Mouse (Mus musculus) liver, embryonic 13.5 days (tissue): ENCODE measurements around the gene Arf4. TPM values are rescaled to one million over a fixed set of nuclear protein-coding genes. Genes with fewer than 3 reads are reported as not detected.

ENCODE experiments used
- ATAC-seq: fragments of 200-750 bp; cut with Nextera tagmentation; 2 replicates; pipeline ENCODE4 v1.8.0; 2017; ENCODE audit warnings: low read depth, mild to moderate bottlenecking, moderate number of reproducible peaks, moderate library complexity
- DNase-seq: peaks from one replicate; pipeline ENCODE4 v3.0.0; 2022
- H3K27ac ChIP-seq: fragments of 300-500 bp; sonication (generic); 2 replicates; pipeline ENCODE4 v1.5.1; 2015; ENCODE audit warnings: moderate library complexity, mild to moderate bottlenecking, inconsistent platforms
- H3K27me3 ChIP-seq: fragments of 300-500 bp; sonication (generic); 2 replicates; pipeline ENCODE4 v1.6.1; 2015; ENCODE audit warnings: mild to moderate bottlenecking, inconsistent platforms
- H3K36me3 ChIP-seq: fragments of 300-500 bp; sonication (generic); 2 replicates; pipeline ENCODE4 v1.6.1; 2015; ENCODE audit warnings: mild to moderate bottlenecking, inconsistent platforms
- H3K4me1 ChIP-seq: fragments of 300-500 bp; sonication (generic); replicated peaks from 2 replicates; pipeline ENCODE4 v1.6.1; 2015; ENCODE audit warnings: inconsistent platforms
- H3K4me2 ChIP-seq: fragments of 300-500 bp; sonication (generic); 2 replicates; pipeline ENCODE4 v1.6.1; 2015; ENCODE audit warnings: inconsistent platforms, mild to moderate bottlenecking, moderate library complexity
- H3K4me3 ChIP-seq: fragments of 300-500 bp; sonication (generic); replicated peaks from 2 replicates; pipeline ENCODE4 v1.5.1; 2015; ENCODE audit warnings: mild to moderate bottlenecking, inconsistent platforms
- H3K9ac ChIP-seq: fragments of 300-500 bp; sonication (generic); 2 replicates; pipeline ENCODE4 v1.6.1; 2015; ENCODE audit warnings: mild to moderate bottlenecking, inconsistent platforms
- H3K9me3 ChIP-seq: fragments of 300-500 bp; sonication (generic); replicated peaks from 2 replicates; pipeline ENCODE4 v1.6.1; 2016; ENCODE audit warnings: inconsistent platforms
- WGBS: fragments of 180-500 bp; shearing (Covaris S2); methylation state at CpG from one replicate; pipeline ENCODE4 v1.1.7; 2015; ENCODE audit not compliant: insufficient replicate concordance; 5-methylcytosine and 5-hydroxymethylcytosine counted together
- polyA plus RNA-seq: library from polyadenylated mRNA; unstranded; fragments of >200 nt; fragmentation: Nextera tagmentation; extraction: Ambion mirVana; gene quantifications from 2 replicates; pipeline ENCODE4 v1.2.1, GENCODE M21; 2015

The Arf4 gene
- polyA plus RNA-seq, 1 experiment from 2014 or later = 160 TPM

- Histone ChIP-seq H3K9me3 (no peaks in the 10 kb centered on the region), H3K4me3 (peak overlapping the region; percentile 93), H3K27me3 (no peaks in the 10 kb centered on the region), H3K27ac (peak overlapping the region; percentile 96), H3K36me3 (peaks cover 7% of the 10 kb centered on the region), H3K9ac (peak overlapping the region; percentile 74), H3K4me1 (peaks cover 38% of the 10 kb centered on the region), H3K4me2 (peak overlapping the region; percentile 78)
- DNase-seq (no peak), ATAC-seq (peak; percentile 9)
- 24% methylated on average over 17 of the region's 17 CpGs for WGBS
Measured at GRCm38 (mm10) chr14:26637025-26637850, 636 bp upstream of the Arf4 start.

GRCm38 (mm10) chr14:26638708-26639084, 822 bp downstream of the Arf4 start:
- ATAC-seq = no peak
- peaks cover 46% of the 10 kb centered on the region for H3K4me1 ChIP-seq

GRCm38 (mm10) chr14:26639251-26639650, 1.4 kb downstream of the Arf4 start:
- Histone ChIP-seq H3K9ac (peak overlapping the region; percentile 97), H3K4me3 (peak overlapping the region; percentile 93), H3K4me2 (peak overlapping the region; percentile 86), H3K27me3 (no peaks in the 10 kb centered on the region), H3K9me3 (no peaks in the 10 kb centered on the region), H3K4me1 (peaks cover 47% of the 10 kb centered on the region), H3K36me3 (peaks cover 3% of the 10 kb centered on the region), H3K27ac (peak overlapping the region; percentile 35; the same call in 1 of the 2 replicates)
- WGBS = 9% methylated on average over 11 of the region's 11 CpGs
- DNase-seq (no peak), ATAC-seq (no peak)

More at GRCm38 (mm10) chr14:26638708-26639084, 822 bp downstream of the Arf4 start:
- Histone ChIP-seq H3K4me2 (peak overlapping the region; percentile 86), H3K27me3 (no peaks in the 10 kb centered on the region), H3K9me3 (no peaks in the 10 kb centered on the region), H3K4me3 (peak overlapping the region; percentile 93), H3K9ac (peak overlapping the region; percentile 97), H3K27ac (peak overlapping the region; percentile 96), H3K36me3 (peaks cover 3% of the 10 kb centered on the region)
- WGBS = 0% methylated on average over 16 of the region's 16 CpGs
- peak; percentile 56 for DNase-seq

- Histone ChIP-seq H3K27me3 (no peaks in the 10 kb centered on the region), H3K9ac (peak overlapping the region; percentile 97), H3K9me3 (no peaks in the 10 kb centered on the region), H3K36me3 (peaks cover 3% of the 10 kb centered on the region), H3K4me3 (peak overlapping the region; percentile 93), H3K4me2 (peak overlapping the region; percentile 86), H3K27ac (no peak overlapping the region), H3K4me1 (peaks cover 49% of the 10 kb centered on the region)
- WGBS = 54% methylated on average over 2 of the region's 2 CpGs
- ATAC-seq (no peak), DNase-seq (no peak)
Measured at GRCm38 (mm10) chr14:26639961-26640360, 2.1 kb downstream of the Arf4 start.

- Histone ChIP-seq H3K27me3 (no peaks in the 10 kb centered on the region), H3K4me3 (no peak overlapping the region), H3K9me3 (no peaks in the 10 kb centered on the region), H3K9ac (no peak overlapping the region), H3K36me3 (peaks cover 14% of the 10 kb centered on the region), H3K4me2 (no peak overlapping the region), H3K4me1 (peaks cover 36% of the 10 kb centered on the region), H3K27ac (no peak overlapping the region)
- no peak for DNase-seq
- 48% methylated on average over 3 of the region's 3 CpGs for WGBS
- no peak for ATAC-seq
Measured at GRCm38 (mm10) chr14:26643006-26643624, 5.2 kb downstream of the Arf4 start.

GRCm38 (mm10) chr14:26645989-26646650, 8.2 kb downstream of the Arf4 start:
- no peak overlapping the region for H3K27ac ChIP-seq
- no peak overlapping the region for H3K4me3 ChIP-seq
- WGBS = 84% methylated on average over 5 of the region's 5 CpGs
- peaks cover 16% of the 10 kb centered on the region for H3K4me1 ChIP-seq
- no peak overlapping the region for H3K9ac ChIP-seq
- H3K4me2 ChIP-seq = no peak overlapping the region
- ATAC-seq (no peak), DNase-seq (no peak)
- H3K9me3 ChIP-seq = no peaks in the 10 kb centered on the region
- peaks cover 25% of the 10 kb centered on the region for H3K36me3 ChIP-seq
- H3K27me3 ChIP-seq = no peaks in the 10 kb centered on the region

GRCm38 (mm10) chr14:26647811-26648210, 9.9 kb downstream of the Arf4 start:
- Histone ChIP-seq H3K4me1 (peaks cover 16% of the 10 kb centered on the region), H3K9me3 (no peaks in the 10 kb centered on the region), H3K36me3 (peaks cover 27% of the 10 kb centered on the region), H3K27ac (no peak overlapping the region), H3K27me3 (no peaks in the 10 kb centered on the region), H3K9ac (no peak overlapping the region), H3K4me2 (no peak overlapping the region), H3K4me3 (no peak overlapping the region)
- DNase-seq = no peak
- 81% methylated on average over 2 of the region's 2 CpGs for WGBS
- ATAC-seq = no peak

GRCm38 (mm10) chr14:26651901-26652300, 14.0 kb downstream of the Arf4 start:
- Histone ChIP-seq H3K36me3 (peaks cover 57% of the 10 kb centered on the region), H3K27me3 (no peaks in the 10 kb centered on the region), H3K9ac (no peak overlapping the region), H3K4me2 (no peak overlapping the region), H3K27ac (no peak overlapping the region), H3K4me1 (no peaks in the 10 kb centered on the region), H3K9me3 (no peaks in the 10 kb centered on the region), H3K4me3 (no peak overlapping the region)
- DNase-seq (no peak), ATAC-seq (no peak)

- DNase-seq = no peak
- peaks cover 8% of the 10 kb centered on the region for H3K4me1 ChIP-seq
- no peak for ATAC-seq
- H3K27me3 ChIP-seq = no peaks in the 10 kb centered on the region
- no peak overlapping the region for H3K9ac ChIP-seq
- no peak overlapping the region for H3K27ac ChIP-seq
- no peaks in the 10 kb centered on the region for H3K9me3 ChIP-seq
- peaks cover 55% of the 10 kb centered on the region for H3K36me3 ChIP-seq
- H3K4me2 ChIP-seq = no peak overlapping the region
- no peak overlapping the region for H3K4me3 ChIP-seq
Measured at GRCm38 (mm10) chr14:26658178-26658577, 20.3 kb downstream of the Arf4 start.

GRCm38 (mm10) chr14:26660233-26660632, 22.4 kb downstream of the Arf4 start:
- peaks cover 52% of the 10 kb centered on the region for H3K36me3 ChIP-seq
- H3K27ac ChIP-seq = no peak overlapping the region
- WGBS = 86% methylated on average over 1 of the region's 1 CpGs
- H3K4me1 ChIP-seq = peaks cover 12% of the 10 kb centered on the region
- DNase-seq (no peak), ATAC-seq (no peak)
- H3K4me2 ChIP-seq = no peak overlapping the region
- no peaks in the 10 kb centered on the region for H3K9me3 ChIP-seq
- H3K4me3 ChIP-seq = no peak overlapping the region
- no peak overlapping the region for H3K9ac ChIP-seq
- H3K27me3 ChIP-seq = no peaks in the 10 kb centered on the region

GRCm38 (mm10) chr14:26662016-26662415, 24.1 kb downstream of the Arf4 start:
- H3K9ac ChIP-seq = no peak overlapping the region
- 71% methylated on average over 3 of the region's 3 CpGs for WGBS
- DNase-seq (no peak), ATAC-seq (no peak)
- H3K27ac ChIP-seq = no peak overlapping the region; the same call in 1 of the 2 replicates
- H3K4me1 ChIP-seq = peaks cover 26% of the 10 kb centered on the region
- H3K4me3 ChIP-seq = no peak overlapping the region
- H3K9me3 ChIP-seq = no peaks in the 10 kb centered on the region
- H3K4me2 ChIP-seq = no peak overlapping the region
- H3K27me3 ChIP-seq = no peaks in the 10 kb centered on the region
- H3K36me3 ChIP-seq = peaks cover 52% of the 10 kb centered on the region
